Mouse (Mus musculus) E14TG2a.4 (cell line): ENCODE measurements around the gene Nova1.

Experiments used
- CTCF ChIP-seq: conservative IDR thresholded peaks from 2 replicates; pipeline ENCODE4 v1.5.1; 2014; ENCODE audit warnings: low read length
- NANOG ChIP-seq: IDR thresholded peaks from 2 replicates; pipeline ENCODE4 v1.6.1; 2014; ENCODE audit warnings: borderline replicate concordance, low read length, mixed read lengths

DNA sequence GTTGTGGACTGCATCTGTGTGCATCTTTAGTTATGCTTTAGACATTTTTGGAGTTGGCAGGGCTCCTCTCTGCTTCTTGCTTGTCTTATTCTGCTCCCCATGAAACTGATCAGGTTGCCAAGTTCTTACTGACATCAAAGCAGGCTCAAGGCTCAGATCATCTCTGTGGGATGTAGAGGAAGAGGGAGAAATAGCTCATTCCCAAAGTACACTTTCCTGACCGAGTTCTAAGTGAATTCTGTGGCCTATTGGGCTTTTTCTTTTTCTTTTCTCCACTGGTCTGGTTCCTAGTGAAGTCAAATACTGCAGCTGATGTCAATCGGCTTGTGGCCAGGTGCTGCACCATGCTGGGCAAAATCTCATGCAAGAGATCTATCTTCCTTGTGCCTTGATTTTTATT, 152.0 kb downstream of the Nova1 start:
- TF ChIP-seq CTCF (no peak), NANOG (no peak)
